Mouse (Mus musculus): ENCODE measurements around the gene Rtraf. TPM values are rescaled to one million over a fixed set of nuclear protein-coding genes. Genes with fewer than 3 reads are reported as not detected.

The Rtraf gene
- polyA plus RNA-seq, 1 experiment, result not detected

DNA sequence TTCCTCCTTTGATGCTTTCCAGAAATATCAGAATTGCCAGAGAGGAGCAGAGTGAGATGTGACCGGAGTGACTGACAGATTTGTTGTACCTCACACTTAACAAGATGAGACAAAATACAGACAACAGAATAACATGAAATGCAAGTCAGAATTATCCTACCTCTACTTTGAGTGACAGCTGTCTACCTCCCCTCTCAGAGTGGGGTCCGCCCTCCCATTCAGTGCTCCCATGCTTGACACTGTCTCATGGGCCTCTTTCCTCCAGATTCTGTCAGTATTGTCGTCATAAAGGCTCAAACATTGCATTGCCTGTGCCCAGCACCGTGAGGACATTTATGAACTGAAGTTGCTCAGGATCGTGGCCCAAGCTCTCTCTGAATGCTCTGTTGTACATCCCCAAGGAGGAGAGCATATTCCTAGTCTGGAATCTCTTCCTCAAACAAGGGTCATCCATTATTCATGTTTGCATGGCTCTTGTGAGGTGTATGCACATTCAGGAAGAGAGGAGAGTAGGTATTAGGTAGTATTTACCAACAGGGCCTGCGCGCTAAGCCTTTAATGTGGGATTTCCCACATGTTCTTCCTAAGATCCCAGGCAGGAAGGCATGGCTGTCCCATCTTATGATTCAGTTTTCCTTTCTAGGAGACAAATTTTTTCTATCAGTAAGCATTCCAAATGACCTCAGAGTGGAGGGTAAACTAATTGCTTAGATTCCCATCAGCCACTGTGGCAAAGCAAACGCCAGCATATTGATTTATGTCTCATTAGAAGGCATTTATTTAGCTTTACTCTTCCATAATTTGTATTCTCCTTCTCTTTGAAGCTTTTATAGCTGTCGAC lies 57.9 kb downstream of the Rtraf start:
- Histone ChIP-seq H3K27ac (ENCODE audit: insufficient read depth, low read depth, low read length) (no peak overlapping the region), H3K4me3 (ENCODE audit: insufficient read depth, low read depth, low read length) (no peak overlapping the region), H3K4me1 (ENCODE audit: control insufficient read depth, insufficient read depth, low read length) (peaks cover 10% of the 10 kb centered on the region)
- WGBS, result 83% methylated on average over 9 of the region's 9 CpGs
- TF ChIP-seq POLR2A (IDR thresholded peaks at IDR 0.05; ENCODE audit: insufficient read depth, low read depth, low read length), result no peak
- no peak for TF ChIP-seq CTCF (IDR thresholded peaks at IDR 0.05; ENCODE audit: insufficient read depth, low read depth, low read length)

DNA sequence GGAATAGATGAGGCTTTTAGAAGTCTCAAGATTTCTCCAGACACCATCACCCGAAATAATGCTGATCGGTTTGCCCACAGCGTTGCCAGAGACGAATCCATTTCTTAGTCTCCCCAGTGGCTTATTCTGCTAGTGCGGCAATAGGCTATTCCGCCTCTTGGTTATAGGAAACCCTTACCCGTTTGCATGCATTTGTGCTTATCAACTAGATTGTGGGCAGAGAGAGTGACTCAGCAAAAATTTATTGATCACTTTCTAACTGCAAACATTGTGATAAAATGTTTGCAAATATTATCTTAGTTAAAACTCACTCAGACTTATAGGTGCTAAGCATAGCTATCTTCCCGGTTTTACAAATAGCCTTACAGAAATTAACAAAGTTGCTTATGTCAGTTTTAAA lies 59.3 kb downstream of the Rtraf start:
- H3K27ac ChIP-seq (ENCODE audit: insufficient read depth, low read depth, low read length), result no peak overlapping the region
- 59% methylated on average over 8 of the region's 8 CpGs for WGBS
- no peak overlapping the region for H3K4me3 ChIP-seq (ENCODE audit: insufficient read depth, low read depth, low read length)
- TF ChIP-seq CTCF (IDR thresholded peaks at IDR 0.05; ENCODE audit: insufficient read depth, low read depth, low read length) (no peak), POLR2A (IDR thresholded peaks at IDR 0.05; ENCODE audit: insufficient read depth, low read depth, low read length) (no peak)
- H3K4me1 ChIP-seq (ENCODE audit: control insufficient read depth, insufficient read depth, low read length), result peaks cover 7% of the 10 kb centered on the region

DNA sequence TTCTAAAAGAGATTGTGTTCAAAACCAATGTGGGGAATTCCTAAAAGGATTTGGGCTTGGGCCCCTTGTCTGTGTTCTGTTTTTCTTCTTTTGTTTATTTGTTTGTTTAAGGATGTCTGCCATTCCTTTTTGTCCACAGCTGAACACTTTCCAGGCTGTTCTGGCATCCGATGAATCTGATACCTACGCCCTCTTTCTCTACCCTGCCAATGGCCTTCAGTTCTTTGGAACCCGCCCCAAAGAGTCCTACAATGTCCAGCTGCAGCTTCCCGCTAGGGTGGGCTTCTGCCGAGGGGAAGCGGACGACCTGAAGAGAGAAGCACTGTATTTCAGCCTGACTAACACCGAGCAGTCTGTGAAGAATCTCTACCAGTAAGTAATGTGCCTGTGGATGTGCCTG lies 60.1 kb downstream of the Rtraf start:
- Histone ChIP-seq H3K4me3 (ENCODE audit: insufficient read depth, low read depth, low read length) (no peak overlapping the region), H3K27ac (ENCODE audit: insufficient read depth, low read depth, low read length) (no peak overlapping the region), H3K4me1 (ENCODE audit: control insufficient read depth, insufficient read depth, low read length) (peaks cover 7% of the 10 kb centered on the region)
- WGBS, result 41% methylated on average over 8 of the region's 8 CpGs
- TF ChIP-seq POLR2A (IDR thresholded peaks at IDR 0.05; ENCODE audit: insufficient read depth, low read depth, low read length) (no peak), CTCF (IDR thresholded peaks at IDR 0.05; ENCODE audit: insufficient read depth, low read depth, low read length) (no peak)

DNA sequence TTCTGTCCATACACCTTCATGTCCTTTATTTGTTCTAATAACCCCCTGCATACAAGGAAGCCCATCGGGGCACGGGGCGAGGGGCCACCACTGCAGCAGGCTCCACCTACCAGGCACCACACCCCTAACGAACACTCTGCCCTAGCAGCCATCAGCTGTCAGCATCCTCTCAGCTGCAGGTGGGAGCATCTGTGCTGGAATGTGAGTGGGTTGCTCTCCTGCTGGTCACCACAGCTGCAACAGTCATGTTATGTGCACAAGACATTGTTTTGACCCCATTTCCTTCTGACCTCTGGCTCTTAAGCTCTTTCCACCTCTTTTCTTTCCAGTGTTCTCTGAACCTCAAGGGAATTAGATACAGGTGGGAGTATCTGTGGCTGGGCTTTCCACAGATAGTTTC lies 61.6 kb downstream of the Rtraf start:
- Histone ChIP-seq H3K4me1 (ENCODE audit: control insufficient read depth, insufficient read depth, low read length) (peaks cover 7% of the 10 kb centered on the region), H3K4me3 (ENCODE audit: insufficient read depth, low read depth, low read length) (no peak overlapping the region), H3K27ac (ENCODE audit: insufficient read depth, low read depth, low read length) (no peak overlapping the region)
- TF ChIP-seq POLR2A (IDR thresholded peaks at IDR 0.05; ENCODE audit: insufficient read depth, low read depth, low read length), result no peak
- no peak for TF ChIP-seq CTCF (IDR thresholded peaks at IDR 0.05; ENCODE audit: insufficient read depth, low read depth, low read length)
- WGBS, result 83% methylated on average over 4 of the region's 4 CpGs

Other genes starting within 250 kb of the Rtraf start
- not detected in 2 replicates for gene Gm2237, start 238.7 kb downstream of the Rtraf start, polyA plus RNA-seq (2012; ENCODE audit: insufficient read depth, insufficient read length, low replicate concordance, missing spikeins)
- gene Gm5458, start 221.2 kb downstream of the Rtraf start, polyA plus RNA-seq (2012; ENCODE audit: insufficient read depth, insufficient read length, low replicate concordance, missing spikeins), result not detected in 2 replicates
- not detected in 2 replicates for gene Nid2, start 72.6 kb downstream of the Rtraf start, polyA plus RNA-seq (2012; ENCODE audit: insufficient read depth, insufficient read length, low replicate concordance, missing spikeins)
- gene Gng2, start 153.8 kb upstream of the Rtraf start, polyA plus RNA-seq (2012; ENCODE audit: insufficient read depth, insufficient read length, low replicate concordance, missing spikeins), result not detected in 2 replicates

Data from olfactory bulb, adult 2 months (tissue).